Mouse (Mus musculus) liver, embryonic 14.5 days (tissue): Measurements from ENCODE around the gene Olfr1211.

Experiments
- CTCF ChIP-seq: IDR thresholded peaks from 2 replicates; pipeline ENCODE4 v1.5.1; 2016; ENCODE audit warnings: antibody characterized with exemption, low read depth, control low read depth
- EP300 ChIP-seq: IDR thresholded peaks from 2 replicates; pipeline ENCODE4 v1.6.1; 2016; ENCODE audit warnings: antibody characterized with exemption, low read depth

- TF ChIP-seq CTCF, result no peak
- no peak for TF ChIP-seq EP300
Observed at GRCm38 (mm10) chr2:88938011-88938410, at the start of gene Olfr1211.
